Mouse (Mus musculus) urinary bladder, postnatal 10 days (tissue): ENCODE results near the gene Gsc.

Source experiments
- DNase-seq: peaks from one replicate; pipeline ENCODE4 v3.0.0; 2022; ENCODE audit warnings: low spot score

The Gsc gene

DNA sequence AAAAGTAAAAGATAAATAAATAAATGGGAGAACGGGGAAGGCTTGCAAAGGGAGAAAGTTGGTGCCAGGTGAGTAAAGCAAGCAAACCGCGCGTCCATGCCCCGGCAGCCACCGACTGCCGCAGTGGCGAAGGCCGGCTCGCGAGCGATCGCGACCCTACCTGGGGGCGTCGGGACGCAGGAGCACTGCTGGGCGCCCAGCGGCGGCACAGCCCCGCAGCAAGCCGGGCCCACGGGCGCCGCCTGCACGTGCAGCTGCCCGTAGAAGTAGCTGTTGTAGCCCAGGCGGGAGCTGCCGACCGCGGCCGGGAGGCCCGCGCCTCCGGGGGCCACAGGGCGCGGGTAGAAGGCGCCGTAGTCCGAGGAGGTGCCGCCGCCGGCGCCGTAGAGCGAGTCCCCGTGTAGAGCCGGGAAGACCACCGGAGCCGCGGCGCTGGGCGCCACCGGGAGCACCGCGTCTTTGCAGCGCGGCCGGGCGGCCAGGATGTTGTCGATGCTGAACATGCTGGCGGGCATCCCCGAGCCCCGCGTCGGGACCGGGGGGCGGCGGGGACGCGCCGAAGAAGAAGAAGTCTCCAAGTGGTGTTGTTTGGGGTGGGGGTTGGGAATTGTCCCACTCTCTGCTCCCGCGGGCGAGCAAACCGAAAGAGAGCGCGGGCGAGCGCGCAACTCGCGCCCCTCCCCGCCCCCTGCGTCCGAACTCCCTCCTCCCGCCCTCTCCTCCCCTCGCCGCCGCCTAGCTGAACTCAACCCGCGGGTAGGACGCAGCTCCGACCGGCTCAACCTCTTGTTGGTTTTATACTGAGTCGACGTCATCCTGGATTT is at the start of gene Gsc:
TSS of gene Gsc (minus strand) at position 730 of the 824 bp plus-strand sequence.
- DNase-seq: no peak

- DNase-seq: no peak
Observed at GRCm38 (mm10) chr12:104519721-104520120, 46.6 kb upstream of the Gsc start.

GRCm38 (mm10) chr12:104507911-104508310 is 34.8 kb upstream of the Gsc start:
- DNase-seq: no peak

GRCm38 (mm10) chr12:104492009-104492408 is 18.9 kb upstream of the Gsc start:
- DNase-seq: no peak

DNA sequence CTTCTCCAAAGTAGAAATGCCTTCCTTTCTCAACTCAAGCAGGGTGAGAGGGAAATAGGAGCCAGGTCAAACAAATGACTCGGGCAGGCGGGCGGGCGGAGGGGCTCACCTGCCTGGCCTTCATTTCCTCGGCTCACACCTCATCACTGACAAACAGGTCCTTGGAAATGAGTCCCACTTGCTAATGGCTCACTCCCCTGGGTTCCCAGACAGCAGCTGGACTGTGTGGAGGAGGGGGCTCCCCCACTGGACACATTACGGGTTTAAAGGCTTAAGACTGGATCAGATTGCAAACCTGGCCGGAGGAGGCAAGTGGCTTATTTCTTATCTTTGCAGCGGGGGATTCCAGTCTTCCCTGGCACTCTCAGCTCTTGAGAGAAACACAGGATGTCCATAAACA is 13.1 kb upstream of the Gsc start:
- no peak for DNase-seq

DNA sequence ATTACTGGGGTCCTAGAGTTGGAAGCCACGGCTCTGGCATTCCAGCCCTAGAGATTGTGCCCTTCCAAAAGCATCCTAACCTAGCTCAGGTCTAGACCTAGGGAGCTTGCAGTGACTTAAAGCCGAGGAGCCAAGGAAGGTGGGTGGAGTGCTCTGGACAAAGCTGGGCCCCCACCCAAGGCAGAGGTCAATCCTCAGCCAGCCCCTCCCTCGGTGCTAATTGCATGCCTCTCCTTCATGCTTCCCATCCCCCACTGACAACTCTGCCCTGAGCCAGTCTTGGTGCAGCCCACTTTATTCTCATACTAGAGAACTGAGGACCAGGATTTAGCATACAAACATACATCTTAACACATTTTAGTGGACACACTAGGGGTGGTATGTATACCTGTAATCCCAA is 12.0 kb upstream of the Gsc start:
- DNase-seq: no peak

DNA sequence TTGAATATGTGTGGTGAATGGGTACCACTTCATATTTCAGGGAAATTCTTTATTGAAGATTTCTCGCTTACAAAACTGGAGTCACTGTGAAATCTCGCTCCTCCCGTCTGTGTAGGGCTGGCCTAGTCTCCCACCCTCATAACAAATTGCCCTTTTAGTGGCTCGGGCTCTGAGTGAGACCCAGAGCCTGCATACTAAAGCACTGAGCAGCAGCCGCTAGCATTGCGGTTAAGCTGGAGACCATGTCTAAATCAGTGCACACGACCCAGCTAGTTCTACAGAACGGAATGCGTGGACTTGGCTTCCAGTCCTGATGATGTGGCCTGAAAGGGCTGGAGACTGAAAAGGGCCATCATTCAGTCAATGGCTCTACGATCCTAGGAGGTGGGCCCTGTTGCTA is 7.9 kb upstream of the Gsc start:
- no peak for DNase-seq

- DNase-seq: no peak
Observed at GRCm38 (mm10) chr12:104478193-104478592, 5.1 kb upstream of the Gsc start.

GRCm38 (mm10) chr12:104477501-104477900 is 4.4 kb upstream of the Gsc start:
- no peak for DNase-seq

DNA sequence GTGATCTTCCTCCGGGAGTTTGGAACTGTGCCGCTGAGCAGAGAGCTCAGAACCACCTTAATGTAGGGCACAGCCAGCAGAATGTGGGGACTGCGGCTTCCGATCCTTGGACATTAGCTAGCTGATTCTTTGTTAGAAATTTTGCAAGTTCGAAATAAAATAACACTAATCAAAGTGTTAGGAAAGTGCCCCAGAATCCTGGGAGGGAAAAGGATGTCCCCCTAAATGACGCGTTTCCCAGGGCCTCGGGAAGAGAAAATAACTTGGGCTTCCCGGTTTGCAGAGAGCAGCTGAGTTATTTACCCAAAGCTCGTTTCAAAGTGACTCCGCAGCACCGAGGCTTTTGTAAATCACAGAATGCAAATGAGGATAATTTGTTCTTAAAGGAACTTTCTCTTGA is 3.9 kb upstream of the Gsc start:
- no peak for DNase-seq

- no peak for DNase-seq
Observed at GRCm38 (mm10) chr12:104475946-104476345, 2.8 kb upstream of the Gsc start.

- no peak for DNase-seq
Observed at GRCm38 (mm10) chr12:104474881-104475740, 2.0 kb upstream of the Gsc start.

GRCm38 (mm10) chr12:104474191-104474871 is 1.2 kb upstream of the Gsc start:
- no peak for DNase-seq

GRCm38 (mm10) chr12:104473492-104473891 is 362 bp upstream of the Gsc start:
- DNase-seq: no peak

GRCm38 (mm10) chr12:104472218-104472525 is 958 bp downstream of the Gsc start:
- DNase-seq: no peak

DNA sequence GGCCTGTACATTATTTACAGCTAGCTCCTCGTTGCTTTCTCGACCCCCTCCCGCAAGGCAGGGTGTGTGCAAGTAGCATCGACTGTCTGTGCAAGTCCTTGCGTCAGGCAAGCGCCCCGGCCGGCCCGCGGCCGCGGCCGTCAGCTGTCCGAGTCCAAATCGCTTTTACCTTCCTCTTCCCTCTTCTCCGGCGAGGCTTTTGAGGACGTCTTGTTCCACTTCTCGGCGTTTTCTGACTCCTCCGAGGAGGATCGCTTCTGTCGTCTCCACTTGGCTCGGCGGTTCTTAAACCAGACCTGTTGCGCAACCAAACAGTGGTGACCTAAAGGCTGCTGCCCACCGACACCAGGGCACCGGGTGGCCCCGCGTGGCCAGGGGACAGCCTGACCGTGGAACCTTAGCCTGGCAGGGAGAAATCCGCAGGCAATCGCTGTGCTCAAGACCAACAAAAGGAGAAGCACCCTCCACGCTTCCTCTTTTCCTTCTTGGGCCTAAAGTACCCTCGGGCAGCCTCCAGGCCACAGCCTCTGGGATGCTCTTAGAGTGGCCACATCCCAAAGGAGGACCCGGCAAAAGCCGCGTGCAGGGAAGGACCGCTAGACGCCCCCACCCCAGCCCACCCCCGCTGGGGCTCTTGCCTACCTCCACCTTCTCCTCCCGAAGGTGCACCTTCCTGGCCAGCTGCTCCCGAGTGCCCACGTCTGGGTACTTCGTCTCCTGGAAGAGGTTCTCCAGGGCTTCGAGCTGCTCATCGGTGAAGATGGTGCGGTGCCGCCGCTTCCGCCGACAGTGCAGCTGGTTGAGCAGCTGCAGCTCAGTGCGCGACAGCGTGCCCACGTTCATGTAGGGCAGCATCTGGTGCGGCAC is 1.5 kb downstream of the Gsc start:
- no peak for DNase-seq

GRCm38 (mm10) chr12:104470646-104471045 is 2.5 kb downstream of the Gsc start:
- DNase-seq: no peak

GRCm38 (mm10) chr12:104468783-104469182 is 4.3 kb downstream of the Gsc start:
- DNase-seq: no peak

- DNase-seq: no peak
Observed at GRCm38 (mm10) chr12:104467372-104467771, 5.8 kb downstream of the Gsc start.

- no peak for DNase-seq
Observed at GRCm38 (mm10) chr12:104466930-104467329, 6.2 kb downstream of the Gsc start.

GRCm38 (mm10) chr12:104461372-104461771 is 11.8 kb downstream of the Gsc start:
- no peak for DNase-seq

- DNase-seq: no peak
Observed at GRCm38 (mm10) chr12:104459377-104459776, 13.8 kb downstream of the Gsc start.
